Mouse (Mus musculus) adrenal gland, postnatal 4 days (tissue): ENCODE results near the gene Fads1. TPM values are rescaled to one million over a fixed set of nuclear protein-coding genes. Genes with fewer than 3 reads are reported as not detected.

Source experiments
- DNase-seq, 2 experiments: peaks; one replicate each; pipeline ENCODE4 v3.0.0; 2021 to 2022; ENCODE audit warnings: low spot score in 2 of 2, mixed read lengths in 2 of 2
- total RNA-seq, 2 experiments: library from RNA; stranded (reverse); gene quantifications; 2 replicates each; pipeline ENCODE4 v1.2.3; 2021

Fads1 gene
- total RNA-seq, 2 experiments from 2014 or later, result 225 to 254 TPM

DNA sequence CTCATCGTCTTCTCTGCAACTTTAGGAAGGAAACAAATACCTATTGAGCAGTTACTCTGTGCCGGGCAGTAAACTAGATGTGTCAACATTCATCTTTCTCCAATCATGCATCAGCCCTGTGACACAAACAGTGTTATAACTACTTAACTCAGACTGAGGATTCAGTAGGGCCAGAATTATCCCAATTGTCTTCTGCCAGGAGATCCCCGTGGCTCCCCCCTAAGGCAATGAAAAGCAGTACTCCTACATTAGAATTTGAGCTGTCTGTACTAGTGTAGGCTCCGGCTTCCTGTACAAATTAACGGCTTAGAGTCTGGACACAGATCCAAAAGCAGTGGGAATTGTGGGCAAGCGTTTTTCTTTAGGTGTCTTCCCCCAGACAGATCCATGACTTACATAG, 22.4 kb downstream of the Fads1 start:
- no peak for DNase-seq

- no peak for DNase-seq
Observed at GRCm38 (mm10) chr19:10208851-10209250, 26.2 kb downstream of the Fads1 start.

- no peak for DNase-seq
Observed at GRCm38 (mm10) chr19:10210885-10211284, 28.2 kb downstream of the Fads1 start.

DNA sequence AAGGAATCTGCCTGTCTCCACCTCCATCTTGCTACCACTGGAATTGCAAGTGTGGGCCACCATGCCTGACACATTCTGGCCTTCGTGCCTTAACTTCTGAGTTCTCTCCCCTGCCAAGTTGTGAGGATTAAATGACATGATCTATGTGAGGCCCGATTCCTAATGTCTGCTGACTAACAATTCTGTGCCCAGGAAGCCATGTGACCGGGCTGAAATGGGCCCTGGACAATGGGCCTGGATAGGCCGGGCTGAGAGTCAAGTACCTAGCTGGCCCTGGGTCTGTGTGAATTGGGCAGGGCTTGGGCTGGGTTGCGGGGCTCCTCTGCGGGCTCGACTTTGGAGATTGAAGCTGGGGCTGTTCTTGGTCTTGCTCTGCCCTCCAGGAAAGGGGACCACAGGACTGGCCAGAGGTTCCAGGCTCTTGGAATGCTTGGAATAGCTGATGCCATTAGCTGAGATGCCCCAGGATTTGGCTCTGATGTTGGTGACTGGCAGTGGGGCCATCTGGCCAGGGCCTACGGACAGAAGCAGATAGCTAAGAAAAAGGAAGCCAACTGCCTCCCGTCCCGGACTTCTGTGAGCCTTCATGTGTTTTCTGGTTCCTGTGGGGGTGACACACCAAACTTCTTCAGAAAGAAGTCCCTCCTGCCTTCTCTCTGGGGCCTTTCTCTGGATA, 31.2 kb downstream of the Fads1 start:
- DNase-seq, result no peak

DNA sequence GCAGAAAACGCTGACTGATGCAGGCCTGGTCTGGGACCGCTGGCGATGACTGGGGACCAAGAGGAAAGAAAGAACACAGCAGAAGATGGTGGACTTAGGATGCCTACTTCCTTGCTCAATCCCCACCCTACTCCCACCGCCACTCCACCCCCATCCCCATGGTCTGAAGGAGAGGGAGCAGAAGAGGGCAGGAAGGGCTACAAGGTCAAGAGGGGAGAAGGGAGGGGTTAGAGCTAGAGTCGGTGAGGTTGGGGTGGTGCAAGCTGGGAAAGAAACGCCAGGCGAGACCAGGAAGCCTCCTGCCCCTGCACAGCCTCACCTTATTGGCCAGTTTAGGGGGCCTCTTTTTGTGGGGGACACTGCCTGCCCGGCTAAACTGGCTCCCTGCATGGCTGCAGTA, 33.4 kb downstream of the Fads1 start:
- DNase-seq, result no peak

DNA sequence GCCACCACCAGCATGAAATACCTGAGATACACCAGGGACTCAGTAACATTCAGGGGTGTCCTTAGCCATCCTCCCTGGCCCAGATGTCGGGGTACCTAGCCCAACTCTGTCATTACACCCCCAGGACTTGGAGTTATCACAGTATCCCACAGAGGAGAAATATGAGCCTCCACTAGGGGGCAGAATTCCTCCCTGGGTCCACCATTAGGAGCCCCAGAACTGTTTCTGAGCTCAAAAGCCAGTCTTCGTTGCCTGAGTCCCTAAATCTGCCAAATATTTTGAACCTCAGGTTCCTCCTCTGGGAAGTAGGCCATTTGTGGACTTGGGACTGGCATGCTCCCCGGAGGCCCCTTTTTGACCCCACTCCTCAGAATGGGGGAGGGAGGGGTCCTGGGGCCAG, 36.4 kb downstream of the Fads1 start:
- no peak for DNase-seq

DNA sequence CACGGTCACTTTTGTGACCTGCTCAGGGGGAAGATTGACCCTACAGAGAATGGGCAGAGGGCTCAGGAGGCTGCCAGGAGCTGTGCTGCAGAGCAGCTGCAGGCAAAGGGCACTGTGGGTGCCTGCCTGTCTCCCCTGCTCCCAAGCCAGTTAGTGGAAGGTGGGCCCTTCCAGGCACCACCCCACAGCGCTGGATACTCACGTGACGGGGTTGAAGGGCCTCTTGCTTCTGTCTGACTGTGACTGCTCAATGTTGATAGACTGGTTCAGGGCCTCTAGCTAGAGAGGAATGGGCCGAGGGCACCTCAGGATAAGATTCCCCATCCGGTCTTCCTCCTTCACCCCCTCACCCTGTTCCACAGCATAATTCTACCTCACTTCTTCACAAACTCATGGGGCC, 36.9 kb downstream of the Fads1 start:
- DNase-seq, result no peak

DNA sequence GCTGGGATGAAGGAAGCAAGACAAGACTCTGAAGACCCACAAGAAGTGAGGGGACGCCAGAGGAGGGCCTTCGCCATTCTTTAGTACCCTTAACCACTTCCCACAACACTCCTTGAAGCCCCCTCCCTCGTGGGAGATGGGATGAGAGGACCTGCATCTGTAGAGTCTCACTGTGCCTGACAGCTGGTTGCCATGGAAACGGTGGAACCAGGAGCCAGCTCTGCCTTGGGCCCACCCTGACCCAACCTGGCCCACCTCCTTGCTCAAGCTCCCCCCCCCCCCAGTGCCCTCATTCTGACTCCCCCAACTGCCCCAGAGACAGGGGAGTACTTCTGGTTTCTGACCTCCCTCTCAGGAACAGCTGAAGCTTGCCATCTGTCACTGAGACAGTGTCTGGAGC, 38.9 kb downstream of the Fads1 start:
- DNase-seq, result no peak

DNA sequence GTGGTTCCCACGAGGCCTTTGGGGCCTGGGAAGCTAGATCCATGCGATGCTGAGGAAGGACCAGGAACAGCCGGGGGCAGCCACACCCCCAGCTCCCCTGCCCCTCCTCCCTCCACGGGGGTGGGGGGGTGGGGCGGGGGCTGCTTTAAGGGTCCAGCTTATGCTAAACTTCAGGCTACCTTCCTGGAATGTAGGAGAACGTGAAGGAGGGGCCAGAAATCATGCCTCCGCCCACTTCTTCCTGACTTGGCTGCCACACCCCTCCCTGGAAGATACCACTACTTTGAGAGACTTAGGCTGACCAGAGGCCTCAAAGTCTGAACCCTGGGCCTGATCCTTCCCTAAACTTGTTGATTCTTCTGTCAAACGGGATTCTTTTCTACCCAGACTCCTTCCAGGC, 40.0 kb downstream of the Fads1 start:
- no peak for DNase-seq

DNA sequence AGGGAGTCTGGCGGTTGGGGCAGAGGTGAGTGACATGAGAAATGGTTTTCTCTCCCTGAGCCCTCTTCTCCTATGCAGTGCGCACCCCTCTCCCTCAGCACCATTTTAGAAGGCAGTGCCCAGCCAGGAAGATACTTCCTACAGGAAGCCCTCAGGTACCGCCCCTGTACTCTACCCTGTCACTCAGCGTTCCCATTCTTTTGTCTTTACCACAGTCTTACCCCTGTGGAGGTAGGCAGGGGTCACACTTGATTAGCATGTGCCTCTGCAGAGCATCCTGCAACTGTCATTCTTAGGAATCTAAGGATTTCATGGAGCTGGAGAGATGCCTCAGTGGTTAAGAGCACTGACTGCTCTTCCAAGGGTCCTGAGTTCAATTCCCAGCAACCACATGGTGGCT, 40.9 kb downstream of the Fads1 start:
- no peak for DNase-seq

GRCm38 (mm10) chr19:10224637-10225453, 42.2 kb downstream of the Fads1 start:
- no peak for DNase-seq

DNA sequence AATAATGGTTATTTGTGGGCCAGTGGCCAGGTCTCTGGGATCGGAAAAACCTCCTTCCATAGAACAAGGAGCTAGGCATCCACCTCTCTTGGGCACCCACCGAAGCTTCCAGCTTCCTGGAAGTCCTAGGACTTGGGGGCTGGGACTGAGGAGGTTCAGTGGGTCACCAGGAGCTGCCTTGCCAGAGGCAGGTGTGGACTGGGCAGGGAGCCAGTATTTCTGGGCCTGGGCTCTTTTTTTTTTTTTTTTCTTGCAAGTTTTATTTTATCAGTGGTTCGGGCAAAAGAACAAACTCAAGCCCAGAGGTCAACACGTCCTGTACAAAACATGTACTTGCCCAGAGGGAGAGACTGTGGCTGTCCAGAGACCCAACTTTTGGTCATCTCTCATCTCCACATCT, 43.1 kb downstream of the Fads1 start:
- DNase-seq, result no peak

GRCm38 (mm10) chr19:10231016-10231415, 48.3 kb downstream of the Fads1 start:
- no peak for DNase-seq

- no peak for DNase-seq
Observed at GRCm38 (mm10) chr19:10231871-10232270, 49.2 kb downstream of the Fads1 start.

- DNase-seq, result no peak
Observed at GRCm38 (mm10) chr19:10232327-10233017, 49.8 kb downstream of the Fads1 start.

DNA sequence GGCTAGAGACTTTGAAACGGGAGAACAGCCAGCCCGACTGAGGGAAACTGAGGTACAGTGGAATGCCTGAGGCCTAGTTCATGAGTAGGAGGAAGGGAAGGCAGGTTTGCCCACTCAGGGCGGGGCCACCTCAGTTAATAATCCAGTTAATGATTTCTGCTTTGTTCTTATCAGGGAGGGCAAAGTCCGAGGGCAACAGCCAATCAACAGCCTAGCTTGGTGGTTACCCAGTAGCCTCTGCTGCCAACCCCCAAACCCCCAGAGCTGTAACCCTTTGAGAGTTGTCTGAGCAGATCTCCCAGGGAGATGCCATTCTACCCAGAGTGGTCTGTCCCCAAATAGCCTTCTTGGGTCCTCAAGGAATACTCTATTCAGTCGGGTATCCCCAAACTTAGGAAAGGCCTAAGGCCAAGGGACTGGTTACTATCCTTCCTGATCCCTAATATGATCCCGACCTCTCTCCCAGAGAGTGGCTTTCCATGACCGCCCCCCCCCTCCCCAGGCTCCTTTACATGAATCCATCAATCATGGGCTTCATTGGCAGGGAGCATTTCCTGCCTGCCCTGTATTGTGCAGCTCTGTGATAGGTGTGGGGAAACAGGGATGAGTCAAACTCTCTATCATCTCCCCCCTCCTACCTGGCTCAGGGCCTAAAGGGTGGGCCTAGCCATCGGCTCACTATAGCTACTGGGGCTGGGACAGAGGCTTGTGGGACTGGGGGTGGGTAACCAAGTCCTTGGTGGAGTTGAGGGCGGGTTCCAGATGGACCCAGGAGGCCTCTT, 53.3 kb downstream of the Fads1 start:
- no peak for DNase-seq

DNA sequence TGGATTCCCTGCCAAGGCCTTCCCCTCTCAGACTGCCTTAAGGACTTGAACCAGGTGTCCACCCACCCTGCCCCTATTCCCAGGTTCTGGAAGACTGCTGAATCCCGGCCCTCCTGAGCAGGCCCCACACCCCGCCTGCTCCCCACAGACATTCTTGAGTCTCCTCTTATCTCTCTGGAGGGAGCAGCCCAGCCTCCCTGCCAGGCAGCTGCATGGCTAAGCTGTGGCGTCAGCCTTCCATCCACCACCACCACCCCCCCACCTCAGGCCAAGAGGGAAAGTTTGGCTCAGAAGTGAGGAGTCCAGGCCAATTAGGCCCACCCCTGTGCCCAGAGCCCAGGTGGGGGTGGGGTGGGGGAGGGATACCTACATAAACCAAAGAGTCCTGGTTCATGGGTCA, 55.8 kb downstream of the Fads1 start:
- no peak for DNase-seq

DNA sequence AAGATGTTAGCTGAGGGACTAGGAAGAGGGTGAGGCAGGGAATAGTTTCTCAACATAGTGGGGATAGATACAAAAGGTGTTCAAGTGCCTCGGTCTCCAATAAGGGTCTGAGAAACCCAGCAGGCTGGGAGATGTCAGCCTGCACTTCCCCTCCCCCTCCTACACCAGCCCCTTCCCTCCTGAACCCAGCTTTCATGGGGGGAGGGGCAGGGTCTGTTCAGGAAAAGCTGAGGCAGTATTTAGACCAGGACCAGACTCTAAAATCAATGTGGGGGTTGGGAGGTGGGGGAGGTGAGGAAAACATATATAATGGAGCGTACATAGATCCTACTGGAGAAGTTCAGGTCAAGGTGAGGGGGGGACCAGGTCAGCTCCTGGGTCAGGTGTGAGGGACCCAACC, 56.7 kb downstream of the Fads1 start:
- DNase-seq, result no peak

GRCm38 (mm10) chr19:10239975-10240653, 57.4 kb downstream of the Fads1 start:
- DNase-seq, result no peak

- DNase-seq, result peak; percentile 57 to 67
Observed at GRCm38 (mm10) chr19:10240654-10241305, 58.1 kb downstream of the Fads1 start, which contains the start of gene Myrf. Gene Myrf (minus strand): TSS chr19:10240748.
